9 mouse cellular contexts compared by ENCODE assay signal in the genomic region with DNA sequence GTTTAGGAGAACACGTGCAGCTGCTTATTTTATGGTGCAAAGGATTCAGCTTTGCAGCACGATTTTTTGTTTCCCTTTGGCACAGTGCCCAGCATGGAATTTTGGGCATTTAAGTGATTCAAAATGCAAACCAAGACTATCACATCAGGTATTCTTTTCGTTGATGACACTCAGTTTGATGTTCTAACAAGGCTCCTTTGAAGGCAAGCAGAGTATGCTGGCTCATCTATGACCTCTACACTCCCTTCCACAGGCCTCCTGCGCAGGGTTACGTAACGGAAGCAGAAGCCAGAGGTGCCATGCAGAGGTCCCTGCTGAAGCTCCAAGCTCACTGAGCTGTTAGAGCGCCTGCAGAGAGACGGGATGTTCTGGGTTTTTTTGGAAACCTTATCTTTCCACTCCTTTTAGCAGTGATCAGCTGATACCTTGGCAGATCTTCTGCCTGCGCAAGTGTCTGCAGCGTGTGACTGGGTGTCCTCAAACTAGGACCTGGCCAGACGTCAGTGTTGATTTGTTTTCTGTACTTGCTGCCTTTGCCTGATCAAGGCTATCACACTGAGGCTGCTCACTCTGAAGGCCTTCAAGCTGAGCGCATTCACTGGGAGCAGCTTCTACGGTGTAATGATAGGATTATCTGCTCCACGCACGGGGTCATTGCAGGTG. TPM values are rescaled to one million over a fixed set of nuclear protein-coding genes. Genes with fewer than 3 reads are reported as not detected.
DNase-seq lines count a peak whose midpoint lies in the region; ATAC-seq and TF ChIP-seq lines count a peak whose summit lies in the region.
"Had no signal": no experiment of that assay in that cellular context is flagged by ENCODE, and none has a peak within 500 bp of the region (broad histone marks: within the 10 kb centered on the region; RNA-seq: fewer than 3 reads in every experiment).

No protein-coding gene starts in this region.

- 0 out of 2 replicates have a peak, but pooled peaks cover 3% of the 10 kb centered on the region for H3K4me1 ChIP-seq in kidney, adult 2 months (ENCODE audit: control insufficient read depth, insufficient read depth, low read length)
- no peaks in the 10 kb centered on the region for H3K4me1 ChIP-seq in kidney, embryonic 14.5 days (ENCODE audit: control insufficient read depth, insufficient read depth, low read length)
- H3K4me1 ChIP-seq in forebrain, postnatal 0 days (ENCODE audit: insufficient read depth) = no peaks in the 10 kb centered on the region; the same call in 1 of the 2 replicates
- peaks cover 13% of the 10 kb centered on the region for H3K4me1 ChIP-seq in hindbrain, embryonic 13.5 days (replicated peaks)

- peak; percentile 66 for DNase-seq in kidney, adult 2 months
- peak; percentile 69 for DNase-seq in adrenal gland, adult 8-10 months
- peak; percentile 37 for DNase-seq in forebrain, postnatal 0 days
- DNase-seq in kidney, postnatal 25 days = peak; percentile 14 to 78
- DNase-seq in naive thymus-derived CD4-positive, alpha-beta T cell, adult 2 months (ENCODE audit: low read depth) = peak; percentile 36
- no peak for DNase-seq in Muller cell, postnatal 12 days (ENCODE audit: inconsistent ontology term)

- H3K36me3 ChIP-seq in kidney, adult 2 months (ENCODE audit: control insufficient read depth, insufficient read depth, low read length) = no peaks in the 10 kb centered on the region
- H3K36me3 ChIP-seq in kidney, embryonic 14.5 days (ENCODE audit: control insufficient read depth, insufficient read depth, low read length) = no peaks in the 10 kb centered on the region
- no peaks in the 10 kb centered on the region; the same call in 1 of the 2 replicates for H3K36me3 ChIP-seq in forebrain, postnatal 0 days (ENCODE audit: insufficient read depth)
- peaks cover 9% of the 10 kb centered on the region for H3K36me3 ChIP-seq in hindbrain, embryonic 13.5 days

- H3K9me3 ChIP-seq in kidney, embryonic 14.5 days (ENCODE audit: control insufficient read depth, low read length) = no peaks in the 10 kb centered on the region
- no peaks in the 10 kb centered on the region for H3K9me3 ChIP-seq in forebrain, postnatal 0 days (ENCODE audit: low read length)
- H3K9me3 ChIP-seq in hindbrain, embryonic 13.5 days = no peaks in the 10 kb centered on the region

- TF ChIP-seq POLR2A in kidney, adult 2 months (IDR thresholded peaks at IDR 0.05; ENCODE audit: low read depth, low read length) = no peak

- 67% methylated on average over 15 of the region's 15 CpGs for WGBS in kidney, adult 2 months
- 79% methylated on average over 15 of the region's 15 CpGs for WGBS in kidney, embryonic 14.5 days
- 55% methylated on average over 15 of the region's 15 CpGs for WGBS in forebrain, postnatal 0 days
- 80% methylated on average over 15 of the region's 15 CpGs for WGBS in hindbrain, embryonic 13.5 days

- ATAC-seq in kidney, embryonic 14.5 days (ENCODE audit: low FRiP score, low TSS enrichment) = no peak
- ATAC-seq in forebrain, postnatal 0 days = no peak
- ATAC-seq in hindbrain, embryonic 13.5 days (ENCODE audit: low FRiP score) = no peak

- H3K4me3 ChIP-seq in kidney, adult 2 months (ENCODE audit: insufficient read depth, low read depth, low read length) = no peak overlapping the region
- H3K4me3 ChIP-seq in kidney, embryonic 14.5 days (ENCODE audit: low read length) = no peak overlapping the region
- H3K4me3 ChIP-seq in forebrain, postnatal 0 days (ENCODE audit: low read depth, low read length) = no peak overlapping the region
- H3K4me3 ChIP-seq in hindbrain, embryonic 13.5 days = no peak overlapping the region

- H3K9ac ChIP-seq in kidney, embryonic 14.5 days (ENCODE audit: low read depth, low read length) = no peak overlapping the region
- H3K9ac ChIP-seq in forebrain, postnatal 0 days = no peak overlapping the region
- no peak overlapping the region for H3K9ac ChIP-seq in hindbrain, embryonic 13.5 days

- H3K4me2 ChIP-seq in kidney, embryonic 14.5 days (replicated peaks; ENCODE audit: low read depth, low read length) = no peak overlapping the region
- H3K4me2 ChIP-seq in forebrain, postnatal 0 days (ENCODE audit: low read depth) = no peak overlapping the region
- H3K4me2 ChIP-seq in hindbrain, embryonic 13.5 days = no peak overlapping the region

- no peak overlapping the region for H3K27ac ChIP-seq in kidney, adult 2 months (ENCODE audit: insufficient read depth, low read depth, low read length)
- no peak overlapping the region for H3K27ac ChIP-seq in kidney, embryonic 14.5 days (ENCODE audit: low read depth, low read length)
- H3K27ac ChIP-seq in forebrain, postnatal 0 days (ENCODE audit: low read depth, low read length) = peak overlapping the region; percentile 60; the same call in 1 of the 2 replicates
- no peak overlapping the region for H3K27ac ChIP-seq in hindbrain, embryonic 13.5 days
- H3K27ac ChIP-seq: kidney, postnatal 0 days had no signal

- TF ChIP-seq CTCF in kidney, adult 2 months (conservative IDR thresholded peaks at IDR 0.05; ENCODE audit: insufficient read depth, insufficient read length, low read depth, low read length) = no peak
- TF ChIP-seq CTCF in forebrain, postnatal 0 days (IDR thresholded peaks at IDR 0.05; ENCODE audit: low read depth) = no peak

- no peaks in the 10 kb centered on the region for H3K27me3 ChIP-seq in kidney, adult 2 months (replicated peaks; ENCODE audit: control insufficient read depth, insufficient read depth, low read length)
- no peaks in the 10 kb centered on the region for H3K27me3 ChIP-seq in kidney, embryonic 14.5 days (ENCODE audit: control insufficient read depth, insufficient read depth, low read length)
- no peaks in the 10 kb centered on the region for H3K27me3 ChIP-seq in forebrain, postnatal 0 days (ENCODE audit: insufficient read depth, low read length)
- H3K27me3 ChIP-seq in hindbrain, embryonic 13.5 days = peaks cover 2% of the 10 kb centered on the region; the same call in 1 of the 2 replicates

RNA-seq across cellular contexts. Expression of a gene that starts 3.0 kb away (rescaled TPM):
- 12.9 and 15.3 TPM in 2 replicates for polyA plus RNA-seq in kidney, adult 2 months (2012; rRNA removed)
- polyA plus RNA-seq in kidney, embryonic 14.5 days (2014; fragmentation: Nextera tagmentation; extraction: Ambion mirVana) = 17.3 and 18.2 TPM in 2 replicates
- 10 to 100 TPM; 10.7 to 12.1 (median 11.9) TPM for total RNA-seq in adrenal gland, adult 8-10 months (2022)
- 17.3 and 20.4 TPM in 2 replicates for total RNA-seq in forebrain, postnatal 0 days (2014; rRNA removed)
- polyA plus RNA-seq in forebrain, postnatal 0 days (2015; fragmentation: Nextera tagmentation; extraction: Ambion mirVana) = 20.6 and 22.8 TPM in 2 replicates
- 22.5 and 25.5 TPM in 2 replicates for polyA plus RNA-seq in hindbrain, embryonic 13.5 days (2015; fragmentation: Nextera tagmentation; extraction: Ambion mirVana)
